Mouse (Mus musculus) neural tube, embryonic 11.5 days (tissue): Measurements from ENCODE around the gene Cdc6. TPM values are rescaled to one million over a fixed set of nuclear protein-coding genes. Genes with fewer than 3 reads are reported as not detected.
"Not testable (repeated sequence)": the region's sequence is repeated elsewhere in the genome, so short reads cannot be mapped to it uniquely, and the experiment has no call there.

Source experiments
- ATAC-seq: fragments of 200-750 bp; cut with Nextera tagmentation; 2 replicates; pipeline ENCODE4 v1.8.0; 2017; ENCODE audit warnings: moderate number of reproducible peaks, mild to moderate bottlenecking, moderate TSS enrichment, moderate library complexity; ENCODE audit not compliant: insufficient read depth, low FRiP score, low TSS enrichment
- DNase-seq: peaks from one replicate; pipeline ENCODE4 v3.0.0-alpha.2; 2015; ENCODE audit warnings: low spot score
- H3K27ac ChIP-seq: fragments of 300-500 bp; sonication (generic); 2 replicates; pipeline ENCODE4 v1.5.1; 2014; ENCODE audit warnings: low read depth, mild to moderate bottlenecking, low read length
- H3K27me3 ChIP-seq: fragments of 300-500 bp; sonication (generic); 2 replicates; pipeline ENCODE4 v1.6.1; 2014; ENCODE audit warnings: mild to moderate bottlenecking, low read length, mixed read lengths; ENCODE audit not compliant: control insufficient read depth, insufficient read depth
- H3K36me3 ChIP-seq: fragments of 300-500 bp; sonication (generic); 2 replicates; pipeline ENCODE4 v1.6.1; 2014; ENCODE audit warnings: mild to moderate bottlenecking, low read length, moderate library complexity, mixed read lengths; ENCODE audit not compliant: control insufficient read depth, insufficient read depth
- H3K4me1 ChIP-seq: fragments of 300-500 bp; sonication (generic); 2 replicates; pipeline ENCODE4 v1.6.1; 2014; ENCODE audit warnings: low read length, mixed read lengths; ENCODE audit not compliant: control insufficient read depth, insufficient read depth
- H3K4me2 ChIP-seq: fragments of 300-500 bp; sonication (generic); 2 replicates; pipeline ENCODE4 v1.6.1; 2014; ENCODE audit warnings: low read depth, mild to moderate bottlenecking, moderate library complexity
- H3K4me3 ChIP-seq: fragments of 300-500 bp; sonication (generic); 2 replicates; pipeline ENCODE4 v1.5.1; 2014; ENCODE audit warnings: low read depth, low read length
- H3K9ac ChIP-seq: fragments of 300-500 bp; sonication (generic); 2 replicates; pipeline ENCODE4 v1.6.1; 2014; ENCODE audit warnings: mild to moderate bottlenecking, low read length
- H3K9me3 ChIP-seq: fragments of 300-500 bp; sonication (generic); 2 replicates; pipeline ENCODE4 v1.6.1; 2016; ENCODE audit warnings: low read length; ENCODE audit not compliant: control insufficient read depth
- WGBS: fragments of 180-500 bp; shearing (Covaris S2); extraction: QIAGEN DNeasy Blood & Tissue Kit; methylation state at CpG from one replicate; pipeline ENCODE4 v1.1.7; 2014; 5-methylcytosine and 5-hydroxymethylcytosine counted together
- polyA plus RNA-seq: library from polyadenylated mRNA; unstranded; fragments of >200 nt; fragmentation: Nextera tagmentation; extraction: Ambion mirVana; gene quantifications from 2 replicates; pipeline ENCODE4 v1.2.1, GENCODE M21; 2014

The Cdc6 gene
- polyA plus RNA-seq, 1 experiment from 2014 or later = 44.4 TPM

DNA sequence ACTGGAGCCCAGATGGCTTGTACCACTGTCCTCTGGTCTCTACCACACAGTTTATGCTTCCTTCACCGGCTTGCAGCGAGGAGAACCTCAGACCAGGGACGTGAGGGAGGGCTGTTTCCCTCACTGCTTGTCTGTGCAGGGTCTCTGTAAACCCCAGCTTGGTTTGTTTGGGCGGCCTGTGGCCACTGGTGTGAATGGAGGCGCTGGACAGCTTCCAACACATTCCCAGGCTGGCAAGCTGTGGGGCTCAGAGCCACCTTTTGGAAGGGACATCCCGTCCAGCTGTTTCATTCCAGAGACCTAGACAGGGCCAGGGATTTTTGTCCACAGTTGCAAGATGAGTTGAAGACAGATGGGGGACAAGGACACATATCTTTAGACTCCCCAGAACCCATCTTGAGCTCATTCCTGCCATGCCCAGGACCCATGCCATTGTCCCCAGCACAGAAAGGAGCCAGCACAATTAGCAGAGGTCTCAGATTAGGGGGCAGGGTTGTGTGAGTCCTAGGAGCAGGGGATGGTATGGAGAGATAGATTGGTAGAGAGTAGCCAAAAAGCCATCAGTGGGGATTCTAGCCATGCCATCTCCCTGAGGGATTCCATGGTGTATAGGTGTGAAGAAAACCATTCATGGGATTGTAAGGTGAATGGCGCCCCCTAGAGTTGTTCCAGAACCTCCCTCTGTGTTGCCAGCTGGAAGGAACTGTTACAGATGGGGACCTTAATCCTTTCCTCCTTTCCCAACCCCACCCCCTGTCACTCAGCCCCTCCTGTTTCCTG, 24.1 kb downstream of the Cdc6 start:
- DNase-seq (no peak), ATAC-seq (no peak)
- Histone ChIP-seq H3K4me2 (no peak overlapping the region), H3K4me1 (peaks cover 69% of the 10 kb centered on the region), H3K27me3 (no peaks in the 10 kb centered on the region), H3K36me3 (no peaks in the 10 kb centered on the region), H3K9me3 (no peaks in the 10 kb centered on the region), H3K9ac (no peak overlapping the region), H3K27ac (peak overlapping the region; percentile 71; the same call in 1 of the 2 replicates), H3K4me3 (no peak overlapping the region)
- 30% methylated on average over 7 of the region's 7 CpGs for WGBS

DNA sequence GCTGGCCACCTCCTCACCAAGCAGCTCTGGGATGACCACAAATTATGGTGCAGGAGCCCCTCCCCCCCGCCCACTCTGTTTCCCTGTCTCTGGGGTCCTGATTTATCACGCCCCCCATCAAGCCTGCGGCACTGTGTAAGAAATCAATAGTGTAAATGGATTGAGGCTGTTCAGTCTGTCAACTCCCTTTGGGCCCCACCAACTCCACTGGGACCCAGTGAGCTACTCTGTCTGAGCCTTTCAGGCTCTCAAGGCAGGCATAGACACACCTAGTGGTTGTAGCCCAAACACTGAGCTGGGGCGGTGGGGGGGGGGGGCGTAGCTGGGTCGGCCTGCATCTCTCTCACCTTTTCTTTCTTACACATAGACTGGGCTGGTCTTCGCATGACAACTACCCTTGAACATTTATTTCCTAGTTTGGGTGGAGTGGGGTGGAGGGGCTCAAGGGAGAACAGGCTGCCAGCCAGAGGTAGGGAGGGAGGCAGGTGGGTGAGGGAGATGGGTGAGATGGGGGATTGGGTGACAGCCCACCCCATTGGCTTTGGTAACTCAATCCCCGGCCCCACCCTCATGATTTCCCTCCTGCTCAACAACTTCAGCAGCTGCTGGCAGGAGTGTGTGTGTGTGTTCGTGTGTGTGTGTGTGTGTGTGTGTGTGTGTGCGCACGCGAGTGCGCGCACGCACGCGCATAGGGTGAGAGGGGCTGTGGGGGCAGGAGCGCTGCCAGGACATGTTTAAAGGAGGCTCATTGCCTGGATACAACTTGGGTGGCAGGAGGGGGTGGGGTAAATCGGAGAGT, 24.9 kb downstream of the Cdc6 start:
- ATAC-seq = peak; percentile 17; the same call in 1 of the 2 replicates

DNA sequence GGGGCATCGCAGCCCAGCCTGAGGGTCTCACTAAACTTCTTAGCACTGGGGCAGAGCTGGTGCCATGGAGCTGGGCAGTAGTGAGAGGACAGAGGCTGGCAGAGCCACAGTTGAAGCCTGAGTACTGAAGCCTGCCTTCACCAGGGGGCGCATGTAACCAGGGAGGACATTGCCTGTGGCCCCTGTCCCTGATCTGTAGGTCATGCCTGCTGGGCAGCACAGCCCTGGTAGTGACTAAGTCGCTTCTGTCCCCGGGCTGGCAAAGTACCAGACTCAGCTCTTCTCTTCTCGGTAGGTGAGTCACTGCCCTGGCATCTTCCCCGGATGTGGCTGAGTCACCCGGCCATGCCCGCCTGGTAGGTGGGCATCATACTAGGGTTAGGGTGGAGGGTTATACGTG, 25.6 kb downstream of the Cdc6 start:
- ATAC-seq (no peak), DNase-seq (no peak)
- H3K9ac ChIP-seq = no peak overlapping the region
- no peak overlapping the region for H3K4me3 ChIP-seq
- H3K4me1 ChIP-seq = peaks cover 65% of the 10 kb centered on the region
- H3K4me2 ChIP-seq = peak overlapping the region; percentile 31
- H3K27me3 ChIP-seq = no peaks in the 10 kb centered on the region
- WGBS = 40% methylated on average over 9 of the region's 9 CpGs
- H3K27ac ChIP-seq = peak overlapping the region; percentile 44; the same call in 1 of the 2 replicates
- no peaks in the 10 kb centered on the region for H3K9me3 ChIP-seq
- H3K36me3 ChIP-seq = no peaks in the 10 kb centered on the region

More for the DNA sequence above, 24.9 kb downstream of the Cdc6 start:
- Histone ChIP-seq H3K27me3 (no peaks in the 10 kb centered on the region), H3K9ac (no peak overlapping the region; the same call in 1 of the 2 replicates), H3K4me3 (no peak overlapping the region), H3K9me3 (no peaks in the 10 kb centered on the region), H3K4me2 (peak overlapping the region; percentile 31), H3K36me3 (no peaks in the 10 kb centered on the region), H3K4me1 (peaks cover 69% of the 10 kb centered on the region), H3K27ac (peak overlapping the region; percentile 44)
- 23% methylated on average over 17 of the region's 19 CpGs for WGBS
- DNase-seq = peak; percentile 61

DNA sequence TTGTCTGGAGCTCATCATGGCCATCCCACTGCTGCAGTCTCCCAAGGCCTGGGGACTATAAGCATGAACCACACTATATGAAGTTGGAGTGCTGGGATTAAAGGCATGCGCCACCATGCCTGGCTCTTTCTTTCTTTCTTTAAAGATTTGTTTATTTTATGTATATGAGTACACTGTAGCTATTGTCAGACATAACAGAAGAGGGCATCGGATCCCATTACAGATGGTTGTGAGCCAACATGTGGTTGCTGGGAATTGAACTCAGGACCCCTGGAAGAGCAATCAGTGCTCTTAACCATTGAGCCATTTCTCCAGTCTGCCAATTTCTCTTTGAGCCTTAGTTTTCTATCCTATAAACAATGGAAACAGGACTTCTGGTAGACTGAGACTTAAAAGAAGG, 26.2 kb downstream of the Cdc6 start:
- WGBS = 91% methylated on average over 2 of the region's 2 CpGs
- H3K9me3 ChIP-seq, DNase-seq, H3K36me3 ChIP-seq, H3K4me3 ChIP-seq, H3K27me3 ChIP-seq, ATAC-seq, H3K9ac ChIP-seq, H3K27ac ChIP-seq, H3K4me2 ChIP-seq: not testable (repeated sequence)
- H3K4me1 ChIP-seq = peaks cover 65% of the 10 kb centered on the region

DNA sequence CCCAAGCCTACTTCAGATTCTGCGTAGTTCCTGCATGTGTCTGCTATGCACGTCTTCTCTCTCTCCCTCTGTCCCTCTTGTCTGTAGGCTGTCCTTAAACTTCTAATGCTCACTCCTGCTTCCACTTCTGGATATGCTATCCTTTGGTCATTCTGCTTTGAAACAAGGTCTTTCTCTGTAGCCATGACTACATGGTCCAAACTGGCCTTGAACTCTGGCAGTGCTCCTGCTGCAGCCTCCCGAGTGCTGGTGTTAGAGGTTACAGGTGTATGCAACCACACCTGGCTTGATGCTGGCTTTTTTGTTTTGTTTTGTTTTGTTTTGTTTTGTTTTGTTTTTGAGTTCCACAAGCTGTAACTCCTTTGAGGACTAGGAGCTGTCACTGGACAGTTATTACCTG, 26.8 kb downstream of the Cdc6 start:
- Histone ChIP-seq H3K36me3 (no peaks in the 10 kb centered on the region), H3K4me2 (no peak overlapping the region), H3K27me3 (no peaks in the 10 kb centered on the region), H3K4me1 (peaks cover 65% of the 10 kb centered on the region), H3K27ac (no peak overlapping the region), H3K9ac (no peak overlapping the region), H3K9me3 (no peaks in the 10 kb centered on the region), H3K4me3 (no peak overlapping the region)
- ATAC-seq (no peak), DNase-seq (no peak)
- 83% methylated on average over 3 of the region's 3 CpGs for WGBS

DNA sequence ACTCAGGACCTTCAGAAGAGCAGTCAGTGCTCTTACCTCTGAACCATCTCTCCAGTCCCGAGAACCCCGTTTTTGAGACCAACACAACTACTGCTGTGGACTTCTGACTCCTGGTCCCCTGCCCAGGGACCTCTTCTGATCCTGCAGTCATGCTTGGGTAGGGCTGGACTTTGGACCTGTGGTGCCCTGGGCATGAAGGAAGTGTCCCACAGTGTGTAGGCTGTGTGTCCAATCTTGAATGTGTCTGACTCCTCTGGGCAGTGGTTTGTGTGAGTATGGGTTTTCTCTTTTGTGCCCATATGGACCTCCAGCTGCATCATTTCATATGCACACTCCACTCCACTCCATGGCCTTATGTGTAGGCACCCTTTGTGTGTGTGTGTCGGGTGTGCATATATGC, 27.5 kb downstream of the Cdc6 start:
- 90% methylated on average over 3 of the region's 3 CpGs for WGBS
- DNase-seq = no peak
- no peak for ATAC-seq
- Histone ChIP-seq H3K36me3 (no peaks in the 10 kb centered on the region), H3K9me3 (no peaks in the 10 kb centered on the region), H3K9ac (no peak overlapping the region), H3K27me3 (no peaks in the 10 kb centered on the region), H3K4me2 (no peak overlapping the region), H3K4me1 (peaks cover 65% of the 10 kb centered on the region), H3K4me3 (no peak overlapping the region), H3K27ac (no peak overlapping the region)

DNA sequence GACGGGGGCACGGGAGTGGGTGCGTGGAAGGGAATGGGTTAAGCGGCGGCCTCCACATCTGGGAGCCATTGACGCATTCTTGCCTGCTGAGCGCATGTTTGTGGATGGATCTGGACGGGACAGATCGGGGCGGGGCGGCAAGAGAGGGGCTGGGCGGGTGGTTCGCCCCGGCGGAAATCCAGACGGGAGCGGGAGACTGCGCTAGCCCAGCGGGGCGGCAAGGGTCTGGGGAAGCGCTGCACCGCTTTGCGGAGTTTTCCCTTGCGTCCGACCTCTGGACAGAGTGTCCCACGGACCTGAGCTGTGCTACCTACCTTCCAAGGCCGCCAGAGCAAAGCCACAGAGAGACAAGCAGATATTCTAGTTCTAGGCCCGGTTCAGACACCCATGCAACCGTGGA, 28.6 kb downstream of the Cdc6 start:
- H3K4me1 ChIP-seq = peaks cover 68% of the 10 kb centered on the region
- no peak for ATAC-seq
- H3K27ac ChIP-seq = peak overlapping the region; percentile 54; the same call in 1 of the 2 replicates

DNA sequence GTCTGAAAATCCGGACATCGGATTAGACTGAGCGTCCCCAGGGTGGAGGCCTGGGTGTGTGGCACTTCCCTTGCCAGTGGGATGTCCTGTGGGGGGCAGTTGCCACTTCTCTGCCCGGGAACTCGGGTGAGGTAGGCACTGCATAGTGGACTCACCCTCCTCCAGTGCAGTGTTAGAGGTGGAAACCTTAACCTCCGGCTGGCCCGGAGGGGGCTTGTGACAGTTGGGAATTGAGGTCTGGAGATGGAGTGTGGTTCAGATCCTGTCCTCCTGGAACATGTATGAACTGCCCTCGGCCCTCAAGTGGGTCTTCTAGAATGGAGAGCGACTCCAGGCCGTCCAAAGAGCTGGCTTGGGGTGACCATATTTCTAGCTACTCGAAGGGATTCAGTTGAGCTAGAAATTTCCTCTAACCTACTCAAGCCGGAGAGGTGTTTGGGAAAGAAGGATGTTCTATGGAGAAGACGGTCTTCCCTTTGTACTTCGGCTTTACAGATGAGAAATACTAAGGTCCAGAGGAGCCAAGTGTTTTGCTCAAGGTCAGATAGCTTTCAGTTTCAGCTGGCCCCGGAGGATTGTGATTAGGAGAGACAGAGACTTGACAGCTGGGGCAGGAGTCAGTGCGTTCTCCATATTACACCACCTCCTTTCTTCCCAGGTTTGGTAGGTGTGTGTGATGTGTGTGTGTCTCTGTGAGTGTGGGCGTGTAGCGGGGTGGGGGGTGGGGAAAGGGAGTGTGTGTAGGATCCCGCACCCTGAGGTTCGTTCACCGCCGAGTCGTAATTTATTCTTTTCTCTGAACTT, 29.2 kb downstream of the Cdc6 start:
- peak; percentile 21; the same call in 1 of the 2 replicates for ATAC-seq
- peaks cover 68% of the 10 kb centered on the region for H3K4me1 ChIP-seq
- H3K9ac ChIP-seq = peak overlapping the region; percentile 45
- no peak for DNase-seq
- H3K9me3 ChIP-seq = no peaks in the 10 kb centered on the region
- H3K27ac ChIP-seq = peak overlapping the region; percentile 54; the same call in 1 of the 2 replicates
- no peaks in the 10 kb centered on the region for H3K36me3 ChIP-seq
- peak overlapping the region; percentile 57 for H3K4me3 ChIP-seq
- peak overlapping the region; percentile 71 for H3K4me2 ChIP-seq
- WGBS = 2% methylated on average over 23 of the region's 23 CpGs
- no peaks in the 10 kb centered on the region for H3K27me3 ChIP-seq

More for the DNA sequence above, 28.6 kb downstream of the Cdc6 start:
- peak overlapping the region; percentile 45 for H3K9ac ChIP-seq
- 3% methylated on average over 29 of the region's 29 CpGs for WGBS
- H3K9me3 ChIP-seq = no peaks in the 10 kb centered on the region
- no peaks in the 10 kb centered on the region for H3K36me3 ChIP-seq
- no peaks in the 10 kb centered on the region for H3K27me3 ChIP-seq
- peak; percentile 77 for DNase-seq
- peak overlapping the region; percentile 71 for H3K4me2 ChIP-seq
- peak overlapping the region; percentile 57 for H3K4me3 ChIP-seq
